Mouse (Mus musculus) MEL (cell line): Measurements from ENCODE around the gene Dclre1b.

Experiments
- CTCF ChIP-seq, 3 experiments: IDR thresholded peaks in 2 of 3; conservative IDR thresholded peaks in 1 of 3; 2 replicates each; pipeline ENCODE4 v1.5.1; 2011 to 2012; ENCODE audit warnings: low read length in 3 of 3, low read depth in 2 of 3, mild to moderate bottlenecking in 2 of 3, improper control_type of control experiment in 1 of 3, inconsistent platforms in 1 of 3, mixed read lengths in 1 of 3, moderate library complexity in 1 of 3; ENCODE audit not compliant: control insufficient read depth in 1 of 3, insufficient read depth in 1 of 3, poor library complexity in 1 of 3, severe bottlenecking in 1 of 3
- MEF2A ChIP-seq: IDR thresholded peaks from 2 replicates; pipeline ENCODE4 v1.6.1; 2014; ENCODE audit warnings: low read depth, mild to moderate bottlenecking, inconsistent platforms, low read length, improper control_type of control experiment; ENCODE audit not compliant: poor library complexity, insufficient replicate concordance, severe bottlenecking; ENCODE audit errors: extremely low read depth
- POLR2A ChIP-seq, 2 experiments: IDR thresholded peaks; 2 replicates each; pipeline ENCODE4 v1.6.1; 2011 to 2012; ENCODE audit warnings: low read length in 2 of 2, mild to moderate bottlenecking in 2 of 2, control low read depth in 1 of 2, improper control_type of control experiment in 1 of 2, low read depth in 1 of 2, moderate library complexity in 1 of 2; ENCODE audit not compliant: control insufficient read depth in 1 of 2, insufficient read depth in 1 of 2, poor library complexity in 1 of 2

- TF ChIP-seq CTCF (IDR thresholded peaks at IDR 0.05 in 2 of 3, conservative IDR thresholded peaks at IDR 0.05 in 1 of 3; ENCODE audit: control insufficient read depth in 1 of 3, insufficient read depth in 1 of 3, low read depth in 2 of 3, low read length in 3 of 3, poor library complexity in 1 of 3, severe bottlenecking in 1 of 3) (no peak), MEF2A (no peak), POLR2A (IDR thresholded peaks at IDR 0.05; ENCODE audit: control insufficient read depth in 1 of 2, insufficient read depth in 1 of 2, low read depth in 1 of 2, low read length in 2 of 2, poor library complexity in 1 of 2) (no peak)
These were observed 21.9 kb upstream of the Dclre1b start for GRCm38 (mm10) chr3:103831146-103831545.
